Mouse (Mus musculus): ENCODE results near the gene Myrfl. TPM values are rescaled to one million over a fixed set of nuclear protein-coding genes. Genes with fewer than 3 reads are reported as not detected.

Gene Myrfl
- polyA plus RNA-seq, 1 experiment from 2014 or later, result 1.2 TPM

Other genes with a start within 250 kb of the Myrfl start
- gene Rab3ip, start 53.9 kb upstream of the Myrfl start, polyA plus RNA-seq (2015; fragmentation: Nextera tagmentation; extraction: Ambion mirVana), result 24.6 and 25.2 TPM in 2 replicates
- gene Gm10271, start 75.7 kb upstream of the Myrfl start, polyA plus RNA-seq (2015; fragmentation: Nextera tagmentation; extraction: Ambion mirVana), result not detected in 2 replicates
- 0.05 and 0.10 TPM in 2 replicates for gene Best3, start 89.4 kb upstream of the Myrfl start, polyA plus RNA-seq (2015; fragmentation: Nextera tagmentation; extraction: Ambion mirVana)
- not detected in 2 replicates for gene Lrrc10, start 148.4 kb upstream of the Myrfl start, polyA plus RNA-seq (2015; fragmentation: Nextera tagmentation; extraction: Ambion mirVana)
- 227 and 229 TPM in 2 replicates for gene Cct2, start 166.9 kb upstream of the Myrfl start, polyA plus RNA-seq (2015; fragmentation: Nextera tagmentation; extraction: Ambion mirVana)

Measured in stomach, embryonic 15.5 days (tissue).